ENCODE assay signal across 13 mouse cellular contexts in genomic region chr13:92114076-92114475, GRCm38 (mm10). TPM values are rescaled to one million over a fixed set of nuclear protein-coding genes. Genes with fewer than 3 reads are reported as not detected.
"Had no signal": no experiment of that assay in that cellular context is flagged by ENCODE, and none has a peak within 500 bp of the region (broad histone marks: within the 10 kb centered on the region; RNA-seq: fewer than 3 reads in every experiment).

No protein-coding gene starts in this region.

- H3K9me3 ChIP-seq: intestine, embryonic 15.5 days; kidney, embryonic 15.5 days; limb, embryonic 10.5 days; liver, embryonic 15.5 days had no signal

- H3K4me3 ChIP-seq: intestine, embryonic 15.5 days; kidney, embryonic 15.5 days; limb, embryonic 10.5 days; liver, embryonic 15.5 days; megakaryocyte, embryonic 14.5 days had no signal

- H3K4me1 ChIP-seq: intestine, embryonic 15.5 days; kidney, embryonic 15.5 days; limb, embryonic 10.5 days; liver, embryonic 15.5 days had no signal

- ATAC-seq: intestine, embryonic 15.5 days; midbrain, embryonic 16.5 days had no signal

- DNase-seq: kidney, adult 2 months; kidney, postnatal 14 days; right cerebral cortex, postnatal 25 days; thymus, postnatal 36 days had no signal

- H3K27ac ChIP-seq: intestine, embryonic 15.5 days; kidney, embryonic 15.5 days; limb, embryonic 10.5 days; liver, embryonic 15.5 days; macrophage had no signal

- H3K27me3 ChIP-seq: intestine, embryonic 15.5 days; kidney, embryonic 15.5 days; liver, embryonic 15.5 days; megakaryocyte, embryonic 14.5 days had no signal

- H3K9ac ChIP-seq: intestine, embryonic 15.5 days; kidney, embryonic 15.5 days; liver, embryonic 15.5 days had no signal

- H3K4me2 ChIP-seq: intestine, embryonic 15.5 days; kidney, embryonic 15.5 days; liver, embryonic 11.5 days; liver, embryonic 15.5 days; midbrain, embryonic 11.5 days had no signal

- H3K36me3 ChIP-seq: intestine, embryonic 15.5 days; kidney, embryonic 15.5 days; limb, embryonic 10.5 days; liver, embryonic 15.5 days had no signal

RNA-seq across cellular contexts. Expression of gene Rasgrf2, which starts 17.4 kb away (rescaled TPM):
- polyA plus RNA-seq: macrophage; midbrain, embryonic 11.5 days had no signal
